Comparison of ENCODE assay signal across 18 mouse cellular contexts in the genomic region with DNA sequence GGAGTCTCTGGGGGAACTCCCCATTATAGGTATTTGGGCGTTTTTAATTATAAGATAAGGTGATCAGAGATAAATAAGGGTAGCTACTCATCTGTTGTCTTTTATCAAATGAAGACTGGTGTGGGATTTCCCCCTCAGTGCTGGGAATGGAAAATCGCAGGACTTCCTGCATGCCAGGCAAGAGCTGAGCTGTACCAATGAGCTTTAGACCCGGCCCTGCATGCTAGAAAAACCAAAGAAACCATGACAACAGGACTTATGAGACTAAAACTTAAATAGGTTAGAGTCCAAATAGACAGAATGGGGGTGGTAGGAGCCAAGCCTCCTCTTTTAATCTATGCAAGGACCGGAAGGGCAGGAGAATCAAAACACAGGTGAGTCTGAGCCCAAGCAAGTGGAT.
"Had no signal": no experiment of that assay in that cellular context is flagged by ENCODE, and none has a peak within 500 bp of the region (broad histone marks: within the 10 kb centered on the region; RNA-seq: fewer than 3 reads in every experiment).

No protein-coding gene starts in this region.

- H3K4me3 ChIP-seq: kidney, embryonic 15.5 days; left cerebral cortex, adult 2 months; liver, embryonic 13.5 days; midbrain, embryonic 13.5 days; myocyte; neural tube, embryonic 13.5 days had no signal

- ATAC-seq: lung, postnatal 0 days; midbrain, embryonic 13.5 days; midbrain, embryonic 16.5 days had no signal

- H3K36me3 ChIP-seq: kidney, embryonic 15.5 days; liver, embryonic 13.5 days; midbrain, embryonic 13.5 days; neural tube, embryonic 13.5 days had no signal

- DNase-seq: kidney, postnatal 10 days; kidney, postnatal 36 days; layer of hippocampus, postnatal 36 days; liver, embryonic 13.5 days; lung, embryonic 14.5 days; retina, postnatal 1 day; right cerebral cortex, postnatal 25 days; spleen, adult 18-20 months; thymus, adult 18-20 months; thymus, postnatal 36 days had no signal

- H3K9ac ChIP-seq: kidney, embryonic 15.5 days; liver, embryonic 13.5 days; lung, embryonic 14.5 days; midbrain, embryonic 13.5 days; neural tube, embryonic 13.5 days had no signal

- H3K27me3 ChIP-seq: kidney, embryonic 15.5 days; liver, embryonic 13.5 days; neural tube, embryonic 13.5 days had no signal

- H3K27ac ChIP-seq: kidney, embryonic 15.5 days; left cerebral cortex, adult 2 months; liver, embryonic 13.5 days; macrophage; midbrain, embryonic 13.5 days; neural tube, embryonic 13.5 days had no signal

- H3K4me2 ChIP-seq: kidney, embryonic 15.5 days; liver, embryonic 13.5 days; lung, embryonic 14.5 days; midbrain, embryonic 13.5 days; neural tube, embryonic 13.5 days had no signal

- H3K9me3 ChIP-seq: kidney, embryonic 15.5 days; liver, embryonic 13.5 days; midbrain, embryonic 13.5 days; neural tube, embryonic 13.5 days had no signal

- H3K4me1 ChIP-seq: kidney, embryonic 15.5 days; liver, embryonic 13.5 days; midbrain, embryonic 13.5 days; neural tube, embryonic 13.5 days had no signal
